Mouse (Mus musculus) naive thymus-derived CD4-positive, alpha-beta T cell, adult 2 months (primary cell): ENCODE results near the gene Stk38l.
A peak's percentile ranks its signal among the peaks of the same experiment; 100 is the strongest.
"Not testable (repeated sequence)": the region's sequence is repeated elsewhere in the genome, so short reads cannot be mapped to it uniquely, and the experiment has no call there.

Experiments used
- DNase-seq: peaks from one replicate; pipeline ENCODE4 v3.0.0-alpha.2; 2011; ENCODE audit warnings: low read depth

Stk38l gene

DNA sequence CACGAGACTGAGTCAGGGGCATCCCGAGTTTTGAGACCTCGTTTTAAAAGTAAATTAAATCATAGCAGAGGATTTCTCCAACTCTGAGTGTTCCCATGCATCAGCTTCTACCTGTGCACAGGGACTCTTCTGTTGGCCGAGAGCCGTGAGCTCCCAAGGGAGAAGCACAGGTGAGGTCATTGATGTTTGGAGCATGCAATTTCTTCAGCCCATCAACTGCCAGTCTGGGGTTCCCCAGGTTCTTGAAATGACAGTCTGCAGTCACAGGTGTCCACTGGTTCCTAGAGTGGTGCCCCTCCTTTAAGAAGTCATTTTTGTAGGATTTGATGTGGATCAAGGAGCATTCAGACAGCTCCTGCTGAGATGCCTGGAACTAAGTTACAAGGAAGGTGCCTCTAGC lies 46.0 kb downstream of the Stk38l start:
- no peak for DNase-seq

- DNase-seq: not testable (repeated sequence)
These were observed 51.1 kb downstream of the Stk38l start for GRCm38 (mm10) chr6:146775864-146776263.

GRCm38 (mm10) chr6:146776610-146777389 lies 52.0 kb downstream of the Stk38l start:
- no peak for DNase-seq

DNA sequence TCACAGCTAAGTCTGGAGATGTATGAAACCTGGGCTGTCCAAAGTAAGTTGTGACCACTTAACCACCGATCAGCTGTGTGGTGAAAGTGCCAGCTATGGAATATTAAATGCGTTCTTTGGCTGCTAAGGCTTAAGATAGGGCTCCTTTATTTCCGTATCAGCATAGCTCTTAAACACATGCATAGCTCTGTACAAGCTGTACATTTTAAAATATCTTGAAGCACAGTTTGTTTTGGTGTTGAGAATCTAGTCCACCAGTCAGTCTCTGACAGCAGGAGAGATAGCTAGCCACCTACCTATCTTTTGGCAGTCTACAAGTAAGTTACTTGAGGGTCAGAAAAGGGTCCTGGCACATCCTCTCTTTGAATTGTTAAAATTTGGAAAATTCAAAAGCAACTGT lies 53.3 kb downstream of the Stk38l start:
- no peak for DNase-seq

DNA sequence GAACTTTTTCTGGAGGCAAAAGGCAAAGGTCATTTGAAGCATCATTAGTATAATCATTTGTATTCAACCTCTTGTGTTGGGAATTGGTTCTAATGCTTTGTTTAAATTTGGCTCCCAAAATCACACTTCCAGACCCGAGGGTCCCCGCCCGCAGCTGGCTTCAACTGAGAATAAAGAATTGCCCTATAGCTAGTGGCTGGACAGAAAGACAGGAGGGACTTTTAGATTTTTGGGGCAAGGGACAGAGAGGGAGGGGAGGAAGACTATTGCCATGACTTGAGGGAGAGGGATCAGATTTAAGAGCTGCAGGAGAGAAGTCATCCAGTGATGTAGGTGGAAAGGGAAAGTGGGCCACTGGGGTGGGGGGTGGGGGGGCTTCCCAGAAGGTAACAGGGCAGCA lies 56.8 kb downstream of the Stk38l start:
- DNase-seq: no peak

DNA sequence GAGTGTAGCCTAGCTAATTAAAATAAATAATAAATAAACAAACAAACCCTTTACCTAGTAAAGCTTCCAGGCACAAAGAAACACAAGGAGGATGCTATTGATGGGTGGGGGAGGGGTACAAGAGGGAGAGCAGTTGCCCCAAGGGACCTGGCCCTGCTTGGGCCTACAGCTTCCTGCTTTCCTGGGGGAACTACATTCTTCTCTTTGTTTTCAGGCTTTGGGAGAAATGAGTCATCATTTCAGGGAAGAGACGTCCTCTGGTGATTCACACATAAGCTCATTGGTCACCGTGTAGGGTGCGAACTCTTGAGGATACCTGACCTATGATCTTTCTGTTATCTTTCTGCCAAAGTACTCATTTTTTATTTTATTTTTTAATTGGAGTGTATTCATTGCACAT lies 68.7 kb downstream of the Stk38l start:
- no peak for DNase-seq

DNA sequence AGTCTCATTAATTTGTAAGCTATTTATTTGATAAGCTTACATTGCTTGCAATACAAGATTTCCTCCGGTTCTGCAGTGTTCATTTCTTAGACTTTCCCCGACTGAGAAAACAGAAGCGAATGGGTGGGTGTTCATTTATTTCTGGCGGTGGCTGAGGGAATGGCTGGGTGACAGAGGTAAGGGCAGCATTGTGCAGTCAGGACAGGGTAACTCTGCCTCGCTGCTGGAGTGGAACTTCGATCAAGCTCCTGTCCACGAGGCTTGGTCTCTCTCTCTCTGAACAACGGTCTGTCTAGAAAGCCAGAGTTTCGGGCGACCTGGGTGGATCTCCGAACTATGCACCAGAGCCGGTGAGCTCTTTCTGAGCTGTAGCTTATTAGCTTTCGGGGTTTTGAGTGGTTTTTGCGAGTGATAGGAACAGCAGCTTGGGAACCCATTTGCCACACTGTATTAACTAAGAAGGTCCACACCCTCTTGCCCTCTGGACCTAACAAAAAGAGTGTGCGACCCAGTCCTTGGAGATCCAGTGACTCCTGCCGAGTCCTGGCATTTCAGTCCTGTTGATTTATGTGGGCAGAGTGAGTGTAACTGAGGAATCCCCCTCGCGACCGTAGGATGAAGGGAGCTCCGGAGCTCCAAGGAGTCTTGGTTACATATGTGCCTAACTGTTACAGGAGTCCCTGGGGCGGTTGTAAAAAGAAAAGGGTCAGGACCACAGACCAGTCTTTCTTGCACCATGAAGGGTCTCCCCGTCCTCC lies 70.5 kb downstream of the Stk38l start:
- DNase-seq: no peak

- no peak for DNase-seq
These were observed 71.2 kb downstream of the Stk38l start, which contains the start of gene Arntl2 for GRCm38 (mm10) chr6:146795924-146796545. Arntl2 (plus strand) TSS chr6:146796055.

DNA sequence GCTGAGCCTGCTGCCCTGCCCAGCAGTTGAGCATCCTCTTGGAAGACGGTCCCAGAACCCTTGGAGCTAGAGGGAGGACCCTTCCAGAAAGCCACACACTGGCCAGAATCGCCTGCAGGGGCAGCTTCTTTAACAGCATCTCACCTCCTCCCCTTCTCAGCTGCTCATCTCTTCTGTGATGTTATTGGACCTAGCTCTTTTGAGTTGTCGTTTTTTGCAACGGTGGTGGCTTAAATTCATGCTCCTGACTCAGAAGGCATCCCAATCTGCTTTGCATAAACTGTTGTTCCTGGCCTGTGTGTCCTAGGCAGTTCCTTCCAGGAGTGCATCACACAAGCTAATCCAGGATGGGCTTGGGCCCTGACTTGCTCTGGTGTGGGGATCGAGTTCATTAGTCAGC lies 72.7 kb downstream of the Stk38l start:
- DNase-seq: no peak

- DNase-seq: no peak
These were observed 85.2 kb downstream of the Stk38l start for GRCm38 (mm10) chr6:146809991-146810390.

DNA sequence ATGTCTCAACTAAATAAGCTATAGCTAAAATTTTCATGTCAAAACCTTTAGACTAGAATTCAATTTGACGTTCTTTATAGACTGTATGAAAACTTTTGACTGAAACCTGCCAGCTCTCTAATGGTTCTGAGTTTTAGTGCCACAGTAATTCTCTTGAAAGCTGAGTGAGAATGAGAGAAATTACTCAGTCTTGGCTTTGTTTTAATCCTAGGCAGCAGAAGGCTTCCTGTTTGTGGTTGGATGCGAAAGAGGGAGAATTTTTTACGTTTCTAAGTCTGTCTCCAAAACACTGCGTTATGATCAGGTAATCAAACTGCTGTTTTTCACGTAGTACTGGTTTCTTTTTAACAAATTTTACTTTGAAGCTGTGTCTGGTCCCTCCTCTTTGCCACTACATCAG lies 88.2 kb downstream of the Stk38l start:
- DNase-seq: no peak

- no peak for DNase-seq
These were observed 95.6 kb downstream of the Stk38l start for GRCm38 (mm10) chr6:146820177-146820965.

DNA sequence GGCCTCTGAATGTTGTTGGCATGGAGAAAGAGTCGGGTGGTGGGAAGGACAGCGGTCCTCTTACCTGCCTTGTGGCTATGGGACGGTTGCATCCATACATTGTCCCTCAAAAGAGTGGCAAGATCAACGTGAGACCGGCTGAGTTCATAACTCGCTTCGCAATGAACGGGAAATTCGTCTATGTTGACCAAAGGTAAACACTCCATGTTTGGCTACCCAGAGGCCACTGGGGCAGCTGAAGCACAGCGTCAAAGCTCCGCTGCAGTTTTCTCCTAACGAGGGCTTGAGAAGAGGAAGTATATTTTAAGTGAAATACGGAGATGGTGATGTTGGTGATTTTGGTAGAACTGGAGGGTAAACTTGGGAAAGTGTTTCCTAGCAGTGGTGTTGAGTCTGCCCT lies 97.2 kb downstream of the Stk38l start:
- no peak for DNase-seq

GRCm38 (mm10) chr6:146824727-146825486 lies 100.1 kb downstream of the Stk38l start:
- peak; percentile 61 for DNase-seq

DNA sequence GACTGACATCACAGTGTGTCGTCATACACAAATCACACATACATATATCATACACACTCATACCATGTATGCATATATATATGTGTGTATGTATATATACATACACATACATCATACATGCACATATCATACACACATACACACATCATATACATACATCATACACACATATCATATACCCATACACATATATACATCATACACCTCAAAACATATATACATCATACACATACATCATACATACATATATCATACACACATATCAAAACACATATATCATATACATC lies 100.6 kb downstream of the Stk38l start:
- peak; percentile 2 for DNase-seq
